Comparison of ENCODE assay signal across 15 mouse cellular contexts in the genomic region with DNA sequence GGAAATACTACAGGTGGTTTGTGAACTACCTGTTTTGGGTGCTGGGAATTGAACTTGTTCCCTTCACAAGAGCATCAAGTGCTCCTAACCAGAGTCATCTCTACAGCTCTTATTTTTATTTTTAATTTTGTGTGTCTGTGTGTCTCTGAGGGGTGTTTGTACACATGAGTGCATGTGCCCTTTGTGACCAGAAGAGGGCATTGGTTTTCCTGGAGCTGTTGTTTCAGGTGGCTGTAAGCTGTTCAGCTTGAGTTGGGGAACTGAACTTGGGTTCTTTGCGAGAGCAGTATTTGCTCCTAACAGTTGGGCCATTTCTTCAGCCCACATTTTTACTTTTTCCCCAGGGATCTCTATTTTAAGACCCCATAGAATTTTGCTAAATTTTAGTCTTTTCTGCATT.
"Had no signal": no experiment of that assay in that cellular context is flagged by ENCODE, and none has a peak within 500 bp of the region (broad histone marks: within the 10 kb centered on the region; RNA-seq: fewer than 3 reads in every experiment).

No protein-coding gene starts in this region.

- ATAC-seq: intestine, embryonic 15.5 days; midbrain, embryonic 13.5 days had no signal

- H3K4me3 ChIP-seq: intestine, embryonic 15.5 days; left cerebral cortex, adult 2 months; limb, embryonic 15.5 days; liver, embryonic 15.5 days; lung, embryonic 15.5 days; midbrain, embryonic 13.5 days; neural tube, embryonic 13.5 days had no signal

- DNase-seq: kidney, adult 9 months; kidney, postnatal 10 days; kidney, postnatal 4 days; retina, postnatal 1 day; right cerebral cortex, postnatal 4 days; spleen, adult 18-20 months; thymus, adult 2 months; thymus, postnatal 4 days had no signal

- H3K9ac ChIP-seq: intestine, embryonic 15.5 days; limb, embryonic 15.5 days; liver, embryonic 15.5 days; lung, embryonic 15.5 days; midbrain, embryonic 13.5 days; neural tube, embryonic 13.5 days had no signal

- H3K4me1 ChIP-seq: intestine, embryonic 15.5 days; limb, embryonic 15.5 days; midbrain, embryonic 13.5 days; neural tube, embryonic 13.5 days had no signal

- H3K4me2 ChIP-seq: intestine, embryonic 15.5 days; limb, embryonic 15.5 days; liver, embryonic 15.5 days; lung, embryonic 15.5 days; midbrain, embryonic 13.5 days; neural tube, embryonic 13.5 days had no signal

- H3K27ac ChIP-seq: intestine, embryonic 15.5 days; left cerebral cortex, adult 2 months; limb, embryonic 15.5 days; liver, embryonic 15.5 days; lung, embryonic 15.5 days; midbrain, embryonic 13.5 days; neural tube, embryonic 13.5 days had no signal

- H3K27me3 ChIP-seq: intestine, embryonic 15.5 days; limb, embryonic 15.5 days; liver, embryonic 15.5 days; lung, embryonic 15.5 days; midbrain, embryonic 13.5 days; neural tube, embryonic 13.5 days had no signal

- H3K9me3 ChIP-seq: intestine, embryonic 15.5 days; limb, embryonic 15.5 days; liver, embryonic 15.5 days; lung, embryonic 15.5 days; midbrain, embryonic 13.5 days; neural tube, embryonic 13.5 days had no signal
